Mouse (Mus musculus) thymus, adult 2 months (tissue): ENCODE measurements around the gene Tubb1.
A peak's percentile ranks its signal among the peaks of the same experiment; 100 is the strongest.

Source experiments
- CTCF ChIP-seq: fragments of 200-500 bp; IDR thresholded peaks from 2 replicates; pipeline ENCODE4 v1.5.1; 2012; ENCODE audit warnings: mild to moderate bottlenecking, control low read depth, low read length, moderate library complexity, borderline replicate concordance; ENCODE audit not compliant: control insufficient read depth, poor library complexity, insufficient read depth; ENCODE audit errors: extremely low read depth
- POLR2A ChIP-seq: fragments of 200-500 bp; IDR thresholded peaks from 2 replicates; pipeline ENCODE4 v1.6.1; 2012; ENCODE audit warnings: mild to moderate bottlenecking, low read length, control low read depth, moderate library complexity; ENCODE audit not compliant: control insufficient read depth, poor library complexity, insufficient read depth; ENCODE audit errors: extremely low read depth

DNA sequence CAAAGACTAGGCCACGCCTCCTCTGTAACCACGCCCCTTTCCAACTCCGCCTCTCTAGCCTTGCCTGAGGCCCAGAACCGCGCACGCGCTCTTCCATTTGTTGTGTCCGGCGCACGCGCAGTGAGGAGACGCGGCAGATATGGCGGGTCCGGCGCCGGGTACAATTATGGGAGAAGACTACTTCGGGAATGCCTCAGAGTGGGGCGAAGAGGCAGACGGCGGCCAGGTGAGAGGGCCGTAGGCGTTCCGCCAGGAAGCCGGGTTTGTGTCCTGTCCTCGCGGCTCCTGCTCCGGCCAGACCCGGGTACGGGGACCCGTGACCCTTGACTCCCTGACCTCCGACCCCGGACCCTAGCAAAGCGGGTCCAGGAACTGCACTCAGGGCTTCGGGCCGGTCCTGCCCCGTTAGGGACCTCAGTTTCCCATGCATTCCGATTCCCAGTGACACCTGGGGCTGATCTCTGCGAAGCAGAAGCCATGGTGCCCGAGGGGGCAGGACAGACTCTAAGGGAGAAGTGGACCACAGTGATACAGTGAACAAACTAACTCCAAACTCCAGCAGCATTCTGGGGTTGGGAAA is 34.7 kb upstream of the Tubb1 start, which contains the start of gene Nelfcd:
- TF ChIP-seq CTCF, result peak; percentile 35; the same call in 1 of the 2 replicates
- TF ChIP-seq POLR2A, result peak; percentile 76
